23 mouse cellular contexts compared by ENCODE assay signal in the genomic region with DNA sequence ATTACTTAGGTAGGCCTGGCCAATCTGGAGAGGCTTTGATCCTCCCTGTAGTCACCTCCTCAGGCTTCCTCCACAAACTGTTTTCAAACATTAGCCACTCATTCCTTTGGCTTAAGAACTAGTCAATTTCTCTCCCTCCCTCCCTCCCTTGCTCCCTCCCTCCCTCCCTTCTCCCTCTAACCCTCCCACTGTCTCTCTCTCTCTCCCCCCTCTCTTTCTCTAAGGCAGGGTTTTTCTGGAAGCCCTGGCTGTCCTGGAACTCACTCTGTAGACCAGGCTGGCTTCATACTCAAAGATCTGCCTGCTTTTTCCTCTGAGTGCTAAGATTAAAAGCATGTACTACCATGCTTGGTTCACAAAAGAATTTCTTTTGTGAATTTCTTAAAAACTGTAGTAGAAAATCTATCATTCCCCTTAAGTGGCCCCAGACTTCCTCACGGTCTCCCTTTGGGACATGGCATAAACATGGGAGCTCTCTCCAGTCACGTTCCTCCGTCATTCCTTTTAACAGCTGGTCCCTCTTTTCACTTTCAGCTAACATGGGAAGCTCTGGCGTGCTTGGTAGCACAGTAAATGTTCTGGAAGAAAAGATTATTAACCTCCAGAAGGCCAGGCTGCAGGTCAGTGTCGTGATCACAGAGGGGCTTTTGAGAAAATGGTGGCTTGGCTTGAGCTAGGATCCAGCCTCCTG. TPM values are rescaled to one million over a fixed set of nuclear protein-coding genes. Genes with fewer than 3 reads are reported as not detected.
DNase-seq lines count a peak whose midpoint lies in the region; ATAC-seq and TF ChIP-seq lines count a peak whose summit lies in the region.
"Had no signal": no experiment of that assay in that cellular context is flagged by ENCODE, and none has a peak within 500 bp of the region (broad histone marks: within the 10 kb centered on the region; RNA-seq: fewer than 3 reads in every experiment).

No protein-coding gene starts in this region.

- H3K4me2 ChIP-seq in kidney, embryonic 16.5 days (replicated peaks; ENCODE audit: low read depth, low read length): no peak overlapping the region
- H3K4me2 ChIP-seq: hindbrain, embryonic 12.5 days; liver, embryonic 11.5 days; neural tube, embryonic 15.5 days had no signal

- H3K4me3 ChIP-seq in gastrocnemius, adult 2 months: no peak overlapping the region
- H3K4me3 ChIP-seq in kidney, embryonic 16.5 days (ENCODE audit: low read length): no peak overlapping the region
- H3K4me3 ChIP-seq: hindbrain, embryonic 12.5 days; neural tube, embryonic 15.5 days had no signal

- H3K9ac ChIP-seq in kidney, embryonic 16.5 days (replicated peaks; ENCODE audit: low read length): no peak overlapping the region
- H3K9ac ChIP-seq: hindbrain, embryonic 12.5 days; neural tube, embryonic 15.5 days had no signal

- no peaks in the 10 kb centered on the region for H3K27me3 ChIP-seq in kidney, embryonic 16.5 days (ENCODE audit: insufficient read depth, low read length)
- H3K27me3 ChIP-seq: hindbrain, embryonic 12.5 days; neural tube, embryonic 15.5 days; Patski had no signal

- intact Hi-C loops in gastrocnemius, adult 2 months (cut with DNase I): no loop called here

- peak overlapping the region; percentile 44 for H3K27ac ChIP-seq in gastrocnemius, adult 2 months
- peak overlapping the region; percentile 25 for H3K27ac ChIP-seq in kidney, embryonic 16.5 days (ENCODE audit: low read length)
- H3K27ac ChIP-seq: hindbrain, embryonic 12.5 days; neural tube, embryonic 15.5 days had no signal

- no peak for DNase-seq in gastrocnemius, adult 2 months
- no peak for DNase-seq in gastrocnemius, postnatal 10 days
- no peak for DNase-seq in kidney, adult 8-10 months
- peak; percentile 42 for DNase-seq in lung, postnatal 10 days
- DNase-seq in lung, adult 18-20 months: no peak
- no peak for DNase-seq in thymus, postnatal 10 days (ENCODE audit: low spot score in 2 of 2)
- no peak for DNase-seq in thymus, postnatal 4 days
- DNase-seq: cerebellum, adult 9-10 months; kidney, postnatal 14 days; right cerebral cortex, postnatal 14 days; spleen, adult 18-20 months had no signal

- H3K9me3 ChIP-seq in kidney, embryonic 16.5 days (ENCODE audit: low read length): no peaks in the 10 kb centered on the region
- H3K9me3 ChIP-seq: hindbrain, embryonic 12.5 days; neural tube, embryonic 15.5 days had no signal

- 40% methylated on average over 5 of the region's 5 CpGs for WGBS in kidney, embryonic 16.5 days

- no peak for TF ChIP-seq CTCF in gastrocnemius, adult 2 months (IDR thresholded peaks at IDR 0.05)

- 0 out of 2 replicates have a peak, but pooled peaks have one; percentile 54 for ATAC-seq in kidney, embryonic 16.5 days (ENCODE audit: low FRiP score, low TSS enrichment)
- ATAC-seq: CD4-positive, CD25-positive, alpha-beta regulatory T cell, adult 4 months; midbrain, embryonic 16.5 days; Patski had no signal

- H3K36me3 ChIP-seq in kidney, embryonic 16.5 days (ENCODE audit: insufficient read depth, low read length): no peaks in the 10 kb centered on the region
- H3K36me3 ChIP-seq: hindbrain, embryonic 12.5 days; neural tube, embryonic 15.5 days had no signal

- 0 out of 2 replicates have a peak, but pooled peaks cover 7% of the 10 kb centered on the region for H3K4me1 ChIP-seq in kidney, embryonic 16.5 days (ENCODE audit: insufficient read depth, low read length)
- H3K4me1 ChIP-seq: hindbrain, embryonic 12.5 days; neural tube, embryonic 15.5 days had no signal

RNA-seq across cellular contexts. Expression of gene 4930562C15Rik, which starts 15.9 kb away (rescaled TPM):
- not detected for total RNA-seq in gastrocnemius, adult 2 months (2021)
- total RNA-seq in gastrocnemius, postnatal 10 days (2021): not detected
- 0.30 and 0.85 TPM in 2 replicates for polyA plus RNA-seq in kidney, embryonic 16.5 days (2015; fragmentation: Nextera tagmentation; extraction: Ambion mirVana)
- total RNA-seq: adrenal gland, postnatal 10 days; gastrocnemius, adult 18-20 months; granulocyte monocyte progenitor cell, adult 5-6 weeks; layer of hippocampus, adult 8-10 months; left cerebral cortex, postnatal 25 days had no signal

RNA-seq across cellular contexts. Expression of gene Ubald1, which starts 29.0 kb away (rescaled TPM):
- 10 to 100 TPM; 30.3 to 44.8 TPM for total RNA-seq in gastrocnemius, adult 2 months (2021)
- 10 to 100 TPM; 28.1 to 33.4 TPM for total RNA-seq in gastrocnemius, postnatal 10 days (2021)
- 36.2 and 40.4 TPM in 2 replicates for polyA plus RNA-seq in kidney, embryonic 16.5 days (2015; fragmentation: Nextera tagmentation; extraction: Ambion mirVana)

RNA-seq across cellular contexts. Expression of gene Mgrn1, which starts 35.0 kb away (rescaled TPM):
- total RNA-seq in gastrocnemius, adult 2 months (2021): 10 to 100 TPM; 53.5 to 66.1 TPM
- 10 to 100 TPM; 62.2 to 68.4 TPM for total RNA-seq in gastrocnemius, postnatal 10 days (2021)
- polyA plus RNA-seq in kidney, embryonic 16.5 days (2015; fragmentation: Nextera tagmentation; extraction: Ambion mirVana): 113 and 117 TPM in 2 replicates
